Mouse (Mus musculus): ENCODE results near the gene Akr1c12. TPM values are rescaled to one million over a fixed set of nuclear protein-coding genes. Genes with fewer than 3 reads are reported as not detected.

Akr1c12 gene
- 0.26 and 0.56 TPM in 2 replicates for polyA plus RNA-seq (2012; rRNA removed)

GRCm38 (mm10) chr13:4279284-4279683 lies at the start of gene Akr1c12:
Akr1c12 (minus strand) TSS chr13:4279433.
- TF ChIP-seq CTCF (IDR thresholded peaks at IDR 0.05; ENCODE audit: extremely low read depth, insufficient read depth, insufficient read length, insufficient replicate concordance) (no peak), POLR2A (IDR thresholded peaks at IDR 0.05; ENCODE audit: low read depth, low read length) (no peak)
- Histone ChIP-seq H3K36me3 (ENCODE audit: control insufficient read depth, insufficient read depth, low read length) (no peaks in the 10 kb centered on the region), H3K27me3 (ENCODE audit: control insufficient read depth, insufficient read depth, low read length) (no peaks in the 10 kb centered on the region), H3K4me1 (ENCODE audit: control insufficient read depth, insufficient read depth, insufficient read length) (no peaks in the 10 kb centered on the region), H3K27ac (ENCODE audit: insufficient read depth, low read length) (no peak within 1 kb of the TSS), H3K4me3 (ENCODE audit: extremely low read depth, insufficient read depth, insufficient read length) (no peak within 1 kb of the TSS; the same call in 1 of the 2 replicates)
- 51% methylated on average over 4 of the region's 4 CpGs for WGBS
- no peak for DNase-seq (ENCODE audit: low read depth in 1 of 2, low spot score in 2 of 2)

GRCm38 (mm10) chr13:4318773-4319172 lies 39.5 kb upstream of the Akr1c12 start:
- DNase-seq (ENCODE audit: low read depth in 1 of 2, low spot score in 2 of 2), result no peak
- Histone ChIP-seq H3K36me3 (ENCODE audit: control insufficient read depth, insufficient read depth, low read length) (no peaks in the 10 kb centered on the region), H3K27me3 (ENCODE audit: control insufficient read depth, insufficient read depth, low read length) (no peaks in the 10 kb centered on the region), H3K4me3 (ENCODE audit: extremely low read depth, insufficient read depth, insufficient read length) (no peak overlapping the region), H3K27ac (ENCODE audit: insufficient read depth, low read length) (no peak overlapping the region), H3K4me1 (ENCODE audit: control insufficient read depth, insufficient read depth, insufficient read length) (no peaks in the 10 kb centered on the region)
- TF ChIP-seq CTCF (IDR thresholded peaks at IDR 0.05; ENCODE audit: extremely low read depth, insufficient read depth, insufficient read length, insufficient replicate concordance) (no peak), POLR2A (IDR thresholded peaks at IDR 0.05; ENCODE audit: low read depth, low read length) (no peak)
- 92% methylated on average over 2 of the region's 2 CpGs for WGBS

GRCm38 (mm10) chr13:4313907-4314306 lies 34.7 kb upstream of the Akr1c12 start:
- no peak for TF ChIP-seq CTCF (IDR thresholded peaks at IDR 0.05; ENCODE audit: extremely low read depth, insufficient read depth, insufficient read length, insufficient replicate concordance)
- no peak for TF ChIP-seq POLR2A (IDR thresholded peaks at IDR 0.05; ENCODE audit: low read depth, low read length)
- no peak overlapping the region for H3K4me3 ChIP-seq (ENCODE audit: extremely low read depth, insufficient read depth, insufficient read length)
- H3K4me1 ChIP-seq (ENCODE audit: control insufficient read depth, insufficient read depth, insufficient read length), result no peaks in the 10 kb centered on the region
- no peak overlapping the region for H3K27ac ChIP-seq (ENCODE audit: insufficient read depth, low read length)
- H3K27me3 ChIP-seq (ENCODE audit: control insufficient read depth, insufficient read depth, low read length), result no peaks in the 10 kb centered on the region
- no peak for DNase-seq (ENCODE audit: low read depth in 1 of 2, low spot score in 2 of 2)
- H3K36me3 ChIP-seq (ENCODE audit: control insufficient read depth, insufficient read depth, low read length), result no peaks in the 10 kb centered on the region
- WGBS, result 74% methylated on average over 2 of the region's 2 CpGs

GRCm38 (mm10) chr13:4304861-4305565 lies 25.8 kb upstream of the Akr1c12 start:
- no peak overlapping the region for H3K4me3 ChIP-seq (ENCODE audit: extremely low read depth, insufficient read depth, insufficient read length)
- no peak overlapping the region for H3K27ac ChIP-seq (ENCODE audit: insufficient read depth, low read length)
- no peaks in the 10 kb centered on the region for H3K4me1 ChIP-seq (ENCODE audit: control insufficient read depth, insufficient read depth, insufficient read length)
- no peaks in the 10 kb centered on the region for H3K27me3 ChIP-seq (ENCODE audit: control insufficient read depth, insufficient read depth, low read length)
- TF ChIP-seq CTCF (IDR thresholded peaks at IDR 0.05; ENCODE audit: extremely low read depth, insufficient read depth, insufficient read length, insufficient replicate concordance) (no peak), POLR2A (IDR thresholded peaks at IDR 0.05; ENCODE audit: low read depth, low read length) (no peak)
- DNase-seq (ENCODE audit: low read depth in 1 of 2, low spot score in 2 of 2), result no peak
- no peaks in the 10 kb centered on the region for H3K36me3 ChIP-seq (ENCODE audit: control insufficient read depth, insufficient read depth, low read length)
- 52% methylated on average over 2 of the region's 2 CpGs for WGBS

GRCm38 (mm10) chr13:4296991-4297390 lies 17.8 kb upstream of the Akr1c12 start:
- Histone ChIP-seq H3K27ac (ENCODE audit: insufficient read depth, low read length) (no peak overlapping the region), H3K36me3 (ENCODE audit: control insufficient read depth, insufficient read depth, low read length) (no peaks in the 10 kb centered on the region), H3K27me3 (ENCODE audit: control insufficient read depth, insufficient read depth, low read length) (no peaks in the 10 kb centered on the region), H3K4me1 (ENCODE audit: control insufficient read depth, insufficient read depth, insufficient read length) (no peaks in the 10 kb centered on the region), H3K4me3 (ENCODE audit: extremely low read depth, insufficient read depth, insufficient read length) (no peak overlapping the region)
- WGBS, result 79% methylated on average over 4 of the region's 4 CpGs
- DNase-seq (ENCODE audit: low read depth in 1 of 2, low spot score in 2 of 2), result no peak
- no peak for TF ChIP-seq CTCF (IDR thresholded peaks at IDR 0.05; ENCODE audit: extremely low read depth, insufficient read depth, insufficient read length, insufficient replicate concordance)
- no peak for TF ChIP-seq POLR2A (IDR thresholded peaks at IDR 0.05; ENCODE audit: low read depth, low read length)

- H3K27ac ChIP-seq (ENCODE audit: insufficient read depth, low read length), result no peak overlapping the region
- no peaks in the 10 kb centered on the region for H3K36me3 ChIP-seq (ENCODE audit: control insufficient read depth, insufficient read depth, low read length)
- H3K27me3 ChIP-seq (ENCODE audit: control insufficient read depth, insufficient read depth, low read length), result no peaks in the 10 kb centered on the region
- no peak for DNase-seq (ENCODE audit: low read depth in 1 of 2, low spot score in 2 of 2)
- H3K4me3 ChIP-seq (ENCODE audit: extremely low read depth, insufficient read depth, insufficient read length), result no peak overlapping the region
- TF ChIP-seq POLR2A (IDR thresholded peaks at IDR 0.05; ENCODE audit: low read depth, low read length) (no peak), CTCF (IDR thresholded peaks at IDR 0.05; ENCODE audit: extremely low read depth, insufficient read depth, insufficient read length, insufficient replicate concordance) (no peak)
- WGBS, result 33% methylated on average over 7 of the region's 7 CpGs
- no peaks in the 10 kb centered on the region for H3K4me1 ChIP-seq (ENCODE audit: control insufficient read depth, insufficient read depth, insufficient read length)
Observed at GRCm38 (mm10) chr13:4281471-4282412, 2.5 kb upstream of the Akr1c12 start.
